Mouse (Mus musculus): ENCODE measurements at regions not wholly inside any gene's neighbourhood (a gene's known extent, or its start where the extent isn't known, plus 50 kb on each side); places are given as distances from the start of the nearest gene placed in this dataset.

GRCm38 (mm10) chr13:47894331-47894730 lies 366.7 kb upstream of the Id4 start:
- TF ChIP-seq EP300 (IDR thresholded peaks at IDR 0.05; ENCODE audit: low read depth) (no peak), CTCF (IDR thresholded peaks at IDR 0.05; ENCODE audit: low read depth) (no peak)
- ATAC-seq (ENCODE audit: insufficient read depth, low read depth) (no peak), DNase-seq (ENCODE audit: low spot score) (no peak)
- Histone ChIP-seq H3K4me2 (ENCODE audit: low read depth, low read length) (no peak overlapping the region), H3K27me3 (ENCODE audit: control insufficient read depth, insufficient read depth, low read length) (no peaks in the 10 kb centered on the region), H3K9ac (replicated peaks; ENCODE audit: low read depth, low read length) (no peak overlapping the region), H3K36me3 (replicated peaks; ENCODE audit: control insufficient read depth, insufficient read depth, low read length) (no peaks in the 10 kb centered on the region), H3K4me1 (ENCODE audit: control insufficient read depth, insufficient read depth) (no peaks in the 10 kb centered on the region), H3K4me3 (ENCODE audit: low read depth, low read length) (no peak overlapping the region), H3K27ac (ENCODE audit: low read depth) (no peak overlapping the region), H3K9me3 (replicated peaks; ENCODE audit: control insufficient read depth, low read length) (0 out of 2 replicates have a peak, but pooled peaks cover 4% of the 10 kb centered on the region)
- WGBS = 37% methylated on average over 1 of the region's 1 CpGs

GRCm38 (mm10) chr13:47895256-47895655 lies 365.8 kb upstream of the Id4 start:
- WGBS = 73% methylated on average over 6 of the region's 6 CpGs
- Histone ChIP-seq H3K4me1 (ENCODE audit: control insufficient read depth, insufficient read depth) (no peaks in the 10 kb centered on the region), H3K27me3 (ENCODE audit: control insufficient read depth, insufficient read depth, low read length) (no peaks in the 10 kb centered on the region), H3K4me2 (ENCODE audit: low read depth, low read length) (no peak overlapping the region), H3K9ac (replicated peaks; ENCODE audit: low read depth, low read length) (no peak overlapping the region), H3K36me3 (replicated peaks; ENCODE audit: control insufficient read depth, insufficient read depth, low read length) (no peaks in the 10 kb centered on the region), H3K9me3 (replicated peaks; ENCODE audit: control insufficient read depth, low read length) (0 out of 2 replicates have a peak, but pooled peaks cover 4% of the 10 kb centered on the region), H3K4me3 (ENCODE audit: low read depth, low read length) (no peak overlapping the region), H3K27ac (ENCODE audit: low read depth) (no peak overlapping the region)
- no peak for ATAC-seq (ENCODE audit: insufficient read depth, low read depth)
- TF ChIP-seq EP300 (IDR thresholded peaks at IDR 0.05; ENCODE audit: low read depth) (no peak), CTCF (IDR thresholded peaks at IDR 0.05; ENCODE audit: low read depth) (no peak)
- no peak for DNase-seq (ENCODE audit: low spot score)

- no peak overlapping the region for H3K27ac ChIP-seq (ENCODE audit: low read depth)
- no peaks in the 10 kb centered on the region for H3K36me3 ChIP-seq (replicated peaks; ENCODE audit: control insufficient read depth, insufficient read depth, low read length)
- no peak for ATAC-seq (ENCODE audit: insufficient read depth, low read depth)
- no peak overlapping the region for H3K4me2 ChIP-seq (ENCODE audit: low read depth, low read length)
- DNase-seq (ENCODE audit: low spot score) = no peak
- TF ChIP-seq EP300 (IDR thresholded peaks at IDR 0.05; ENCODE audit: low read depth) (no peak), CTCF (IDR thresholded peaks at IDR 0.05; ENCODE audit: low read depth) (no peak)
- no peaks in the 10 kb centered on the region for H3K27me3 ChIP-seq (ENCODE audit: control insufficient read depth, insufficient read depth, low read length)
- 85% methylated on average over 4 of the region's 4 CpGs for WGBS
- no peak overlapping the region for H3K9ac ChIP-seq (replicated peaks; ENCODE audit: low read depth, low read length)
- H3K9me3 ChIP-seq (replicated peaks; ENCODE audit: control insufficient read depth, low read length) = 0 out of 2 replicates have a peak, but pooled peaks cover 4% of the 10 kb centered on the region
- no peak overlapping the region for H3K4me3 ChIP-seq (ENCODE audit: low read depth, low read length)
- H3K4me1 ChIP-seq (ENCODE audit: control insufficient read depth, insufficient read depth) = no peaks in the 10 kb centered on the region
These were observed 364.4 kb upstream of the Id4 start for GRCm38 (mm10) chr13:47896646-47897045.

GRCm38 (mm10) chr13:47909851-47910530 lies 351.0 kb upstream of the Id4 start:
- Histone ChIP-seq H3K9me3 (replicated peaks; ENCODE audit: control insufficient read depth, low read length) (no peaks in the 10 kb centered on the region), H3K4me1 (ENCODE audit: control insufficient read depth, insufficient read depth) (0 out of 2 replicates have a peak, but pooled peaks cover 3% of the 10 kb centered on the region), H3K4me2 (ENCODE audit: low read depth, low read length) (no peak overlapping the region), H3K4me3 (ENCODE audit: low read depth, low read length) (no peak overlapping the region), H3K27me3 (ENCODE audit: control insufficient read depth, insufficient read depth, low read length) (no peaks in the 10 kb centered on the region), H3K36me3 (replicated peaks; ENCODE audit: control insufficient read depth, insufficient read depth, low read length) (no peaks in the 10 kb centered on the region), H3K27ac (ENCODE audit: low read depth) (no peak overlapping the region), H3K9ac (replicated peaks; ENCODE audit: low read depth, low read length) (no peak overlapping the region)
- WGBS = 70% methylated on average over 9 of the region's 9 CpGs
- ATAC-seq (ENCODE audit: insufficient read depth, low read depth) (no peak), DNase-seq (ENCODE audit: low spot score) (no peak)
- no peak for TF ChIP-seq CTCF (IDR thresholded peaks at IDR 0.05; ENCODE audit: low read depth)
- TF ChIP-seq EP300 (IDR thresholded peaks at IDR 0.05; ENCODE audit: low read depth) = no peak

GRCm38 (mm10) chr13:47910531-47910910 lies 350.5 kb upstream of the Id4 start:
- Histone ChIP-seq H3K36me3 (replicated peaks; ENCODE audit: control insufficient read depth, insufficient read depth, low read length) (no peaks in the 10 kb centered on the region), H3K9ac (replicated peaks; ENCODE audit: low read depth, low read length) (no peak overlapping the region), H3K4me1 (ENCODE audit: control insufficient read depth, insufficient read depth) (0 out of 2 replicates have a peak, but pooled peaks cover 3% of the 10 kb centered on the region), H3K27ac (ENCODE audit: low read depth) (no peak overlapping the region), H3K4me2 (ENCODE audit: low read depth, low read length) (no peak overlapping the region), H3K27me3 (ENCODE audit: control insufficient read depth, insufficient read depth, low read length) (no peaks in the 10 kb centered on the region), H3K9me3 (replicated peaks; ENCODE audit: control insufficient read depth, low read length) (no peaks in the 10 kb centered on the region), H3K4me3 (ENCODE audit: low read depth, low read length) (no peak overlapping the region)
- no peak for DNase-seq (ENCODE audit: low spot score)
- WGBS = 59% methylated on average over 3 of the region's 3 CpGs
- no peak for ATAC-seq (ENCODE audit: insufficient read depth, low read depth)
- TF ChIP-seq EP300 (IDR thresholded peaks at IDR 0.05; ENCODE audit: low read depth) (no peak), CTCF (IDR thresholded peaks at IDR 0.05; ENCODE audit: low read depth) (no peak)

- Histone ChIP-seq H3K4me1 (ENCODE audit: control insufficient read depth, insufficient read depth) (no peaks in the 10 kb centered on the region), H3K9ac (replicated peaks; ENCODE audit: low read depth, low read length) (no peak overlapping the region), H3K36me3 (replicated peaks; ENCODE audit: control insufficient read depth, insufficient read depth, low read length) (no peaks in the 10 kb centered on the region), H3K27ac (ENCODE audit: low read depth) (no peak overlapping the region), H3K9me3 (replicated peaks; ENCODE audit: control insufficient read depth, low read length) (peaks cover 3% of the 10 kb centered on the region; the same call in 1 of the 2 replicates), H3K4me2 (ENCODE audit: low read depth, low read length) (no peak overlapping the region), H3K4me3 (ENCODE audit: low read depth, low read length) (no peak overlapping the region), H3K27me3 (ENCODE audit: control insufficient read depth, insufficient read depth, low read length) (no peaks in the 10 kb centered on the region)
- no peak for DNase-seq (ENCODE audit: low spot score)
- 68% methylated on average over 8 of the region's 8 CpGs for WGBS
- TF ChIP-seq CTCF (IDR thresholded peaks at IDR 0.05; ENCODE audit: low read depth) (no peak), EP300 (IDR thresholded peaks at IDR 0.05; ENCODE audit: low read depth) (no peak)
- ATAC-seq (ENCODE audit: insufficient read depth, low read depth) = no peak
These were observed 344.6 kb upstream of the Id4 start for GRCm38 (mm10) chr13:47916456-47916855.

Data from heart, postnatal 0 days (tissue).